Mouse (Mus musculus) hindbrain, embryonic 16.5 days (tissue): ENCODE data around the gene Gm21440. TPM values are rescaled to one million over a fixed set of nuclear protein-coding genes. Genes with fewer than 3 reads are reported as not detected.
"Not testable (repeated sequence)": the region's sequence is repeated elsewhere in the genome, so short reads cannot be mapped to it uniquely, and the experiment has no call there.

Source experiments
- ATAC-seq: fragments of 200-750 bp; cut with Nextera tagmentation; 2 replicates; pipeline ENCODE4 v1.8.0; 2017; ENCODE audit warnings: moderate TSS enrichment, moderate library complexity
- H3K27ac ChIP-seq: fragments of 300-500 bp; sonication (generic); 2 replicates; pipeline ENCODE4 v1.5.1; 2014; ENCODE audit warnings: low read depth, mild to moderate bottlenecking, control low read depth, low read length, moderate library complexity
- H3K27me3 ChIP-seq: fragments of 300-500 bp; sonication (generic); replicated peaks from 2 replicates; pipeline ENCODE4 v1.6.1; 2014; ENCODE audit warnings: low read length; ENCODE audit not compliant: control insufficient read depth, insufficient read depth
- H3K36me3 ChIP-seq: fragments of 300-500 bp; sonication (generic); 2 replicates; pipeline ENCODE4 v1.6.1; 2014; ENCODE audit warnings: mild to moderate bottlenecking, low read length, moderate library complexity, mixed read lengths; ENCODE audit not compliant: control insufficient read depth, insufficient read depth
- H3K4me1 ChIP-seq: fragments of 300-500 bp; sonication (generic); 2 replicates; pipeline ENCODE4 v1.6.1; 2014; ENCODE audit warnings: low read depth, low read length; ENCODE audit not compliant: control insufficient read depth, insufficient read depth
- H3K4me2 ChIP-seq: fragments of 300-500 bp; sonication (generic); 2 replicates; pipeline ENCODE4 v1.6.1; 2014; ENCODE audit warnings: mild to moderate bottlenecking, low read length, control low read depth, moderate library complexity
- H3K4me3 ChIP-seq: fragments of 300-500 bp; sonication (generic); 2 replicates; pipeline ENCODE4 v1.5.1; 2014; ENCODE audit warnings: mild to moderate bottlenecking, low read length, control low read depth, moderate library complexity
- H3K9ac ChIP-seq: fragments of 300-500 bp; sonication (generic); 2 replicates; pipeline ENCODE4 v1.6.1; 2014; ENCODE audit warnings: low read depth, mild to moderate bottlenecking, control low read depth, low read length, moderate library complexity
- H3K9me3 ChIP-seq: fragments of 300-500 bp; sonication (generic); 2 replicates; pipeline ENCODE4 v1.6.1; 2014; ENCODE audit warnings: mild to moderate bottlenecking, low read length, moderate library complexity; ENCODE audit not compliant: control insufficient read depth
- WGBS: fragments of 180-500 bp; shearing (Covaris S2); extraction: QIAGEN DNeasy Blood & Tissue Kit; methylation state at CpG from one replicate; pipeline ENCODE4 v1.1.7; 2014; 5-methylcytosine and 5-hydroxymethylcytosine counted together
- polyA plus RNA-seq: library from polyadenylated mRNA; unstranded; fragments of >200 nt; fragmentation: Nextera tagmentation; extraction: Ambion mirVana; gene quantifications from 2 replicates; pipeline ENCODE4 v1.2.1, GENCODE M21; 2015

The Gm21440 gene
- not detected in 2 replicates for polyA plus RNA-seq

DNA sequence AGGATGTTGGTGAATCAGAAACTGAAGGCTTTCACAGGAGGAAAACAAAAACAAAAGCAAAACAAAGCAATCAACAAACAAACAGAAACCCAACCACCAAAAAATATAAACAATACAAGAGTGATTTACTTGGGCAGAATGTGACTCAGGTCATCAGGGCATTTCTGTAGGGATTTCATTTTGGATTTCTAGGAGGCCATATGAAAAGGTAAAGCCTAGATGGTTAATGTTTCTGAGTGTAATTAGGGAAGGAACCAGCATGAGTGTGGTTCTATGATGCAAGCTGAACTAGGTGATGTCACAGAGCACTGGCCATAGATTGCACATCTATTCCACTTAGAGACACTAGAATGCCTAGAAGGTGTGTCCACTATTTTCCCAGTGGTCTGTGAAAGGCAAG lies at the start of gene Gm21440, which contains the start of gene Gm21454:
Gene Gm21440 (plus strand): TSS at position 301 of the 400 bp plus-strand sequence.
Gene Gm21454 (plus strand): TSS at position 352 of the 400 bp plus-strand sequence.
- not testable (repeated sequence) for H3K4me1 ChIP-seq, H3K9ac ChIP-seq, H3K27ac ChIP-seq, H3K9me3 ChIP-seq, H3K4me3 ChIP-seq, H3K4me2 ChIP-seq, H3K27me3 ChIP-seq, ATAC-seq, H3K36me3 ChIP-seq

DNA sequence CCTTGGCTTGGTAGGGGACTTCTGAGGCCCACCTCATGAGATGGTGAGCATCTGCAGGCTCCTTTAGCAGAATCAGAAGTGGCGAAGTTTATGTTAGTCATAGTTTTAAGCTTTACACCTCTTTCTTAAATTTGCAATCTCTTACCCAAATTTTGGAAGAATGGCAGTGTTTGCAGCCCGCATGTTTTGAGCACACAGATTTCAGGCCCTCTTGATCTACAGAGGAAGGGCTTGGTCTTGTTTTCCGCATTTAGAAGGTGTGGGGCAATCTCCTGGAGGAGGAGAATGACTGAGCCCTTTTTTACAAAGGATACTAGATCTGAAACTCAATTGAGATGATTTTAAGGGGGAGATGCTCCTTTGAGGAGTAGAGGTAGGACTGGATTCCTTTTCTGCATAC lies 28.4 kb upstream of the Gm21440 start, which contains the start of gene Gm21828:
Gene Gm21828 (minus strand): TSS at position 101 of the 400 bp plus-strand sequence.
- H3K4me3 ChIP-seq, H3K4me2 ChIP-seq, H3K9ac ChIP-seq, ATAC-seq, H3K36me3 ChIP-seq, H3K27me3 ChIP-seq, H3K9me3 ChIP-seq, H3K27ac ChIP-seq, H3K4me1 ChIP-seq: not testable (repeated sequence)
- no CpG with 5 or more reads among the region's 3 CpGs for WGBS

Other genes with a start within 250 kb of the Gm21440 start
- gene Gm20807, start 209.5 kb upstream of the Gm21440 start, polyA plus RNA-seq, result not detected in 2 replicates
- gene Gm21891, start 118.9 kb upstream of the Gm21440 start, polyA plus RNA-seq, result not detected in 2 replicates
- gene Gm21425, start 90.4 kb upstream of the Gm21440 start, polyA plus RNA-seq, result not detected in 2 replicates
- gene Gm21828, start 28.5 kb upstream of the Gm21440 start, polyA plus RNA-seq, result not detected in 2 replicates
- not detected in 2 replicates for gene Gm21454, start 51 bp downstream of the Gm21440 start, polyA plus RNA-seq
- gene Gm21725, start 96.7 kb downstream of the Gm21440 start, polyA plus RNA-seq, result not detected in 2 replicates
- gene Gm21866, start 213.2 kb downstream of the Gm21440 start, polyA plus RNA-seq, result not detected in 2 replicates
- not detected in 2 replicates for gene Gm20773, start 241.6 kb downstream of the Gm21440 start, polyA plus RNA-seq